Mouse (Mus musculus) stomach, postnatal 0 days (tissue): ENCODE measurements around the gene Olfr420. TPM values are rescaled to one million over a fixed set of nuclear protein-coding genes. Genes with fewer than 3 reads are reported as not detected.

Experiments used
- ATAC-seq: fragments of 200-750 bp; cut with Nextera tagmentation; 2 replicates; pipeline ENCODE4 v1.8.0; 2017; ENCODE audit not compliant: low FRiP score, low TSS enrichment
- DNase-seq: peaks from one replicate; pipeline ENCODE4 v3.0.0-alpha.2; 2016; ENCODE audit warnings: low spot score
- H3K27ac ChIP-seq: fragments of 300-500 bp; sonication (generic); replicated peaks from 2 replicates; pipeline ENCODE4 v1.5.1; 2014; ENCODE audit warnings: mild to moderate bottlenecking, control low read depth
- H3K27me3 ChIP-seq: fragments of 300-500 bp; sonication (generic); 2 replicates; pipeline ENCODE4 v1.6.1; 2014; ENCODE audit warnings: low read length; ENCODE audit not compliant: control insufficient read depth, insufficient read depth
- H3K36me3 ChIP-seq: fragments of 300-500 bp; sonication (generic); 2 replicates; pipeline ENCODE4 v1.6.1; 2014; ENCODE audit warnings: low read length, mixed read lengths; ENCODE audit not compliant: control insufficient read depth, insufficient read depth
- H3K4me1 ChIP-seq: fragments of 300-500 bp; sonication (generic); replicated peaks from 2 replicates; pipeline ENCODE4 v1.6.1; 2014; ENCODE audit warnings: antibody characterized with exemption; ENCODE audit not compliant: control insufficient read depth, insufficient read depth
- H3K4me2 ChIP-seq: fragments of 300-500 bp; sonication (generic); replicated peaks from 2 replicates; pipeline ENCODE4 v1.6.1; 2014; ENCODE audit warnings: low read depth, mild to moderate bottlenecking, control low read depth, moderate library complexity
- H3K4me3 ChIP-seq: fragments of 300-500 bp; sonication (generic); 2 replicates; pipeline ENCODE4 v1.5.1; 2014; ENCODE audit warnings: low read depth, low read length, control low read depth
- H3K9ac ChIP-seq: fragments of 300-500 bp; sonication (generic); 2 replicates; pipeline ENCODE4 v1.6.1; 2014; ENCODE audit warnings: mild to moderate bottlenecking, low read length, control low read depth, mixed read lengths
- H3K9me3 ChIP-seq: fragments of 300-500 bp; sonication (generic); 2 replicates; pipeline ENCODE4 v1.6.1; 2016; ENCODE audit warnings: low read length; ENCODE audit not compliant: control insufficient read depth
- CTCF ChIP-seq: IDR thresholded peaks from 2 replicates; pipeline ENCODE4 v1.5.1; 2016; ENCODE audit warnings: antibody characterized with exemption, low read depth, mild to moderate bottlenecking, moderate library complexity
- EP300 ChIP-seq: optimal IDR thresholded peaks from 2 replicates; pipeline ENCODE3; 2016; ENCODE audit warnings: antibody characterized with exemption
- WGBS: fragments of 180-500 bp; shearing (Covaris S2); extraction: QIAGEN DNeasy Blood & Tissue Kit; methylation state at CpG from one replicate; pipeline ENCODE4 v1.1.7; 2014; 5-methylcytosine and 5-hydroxymethylcytosine counted together
- polyA plus RNA-seq: library from polyadenylated mRNA; unstranded; fragments of >200 nt; fragmentation: Nextera tagmentation; extraction: Ambion mirVana; gene quantifications from 2 replicates; pipeline ENCODE4 v1.2.1, GENCODE M21; 2015

The Olfr420 gene
- polyA plus RNA-seq, 1 experiment from 2014 or later = not detected

DNA sequence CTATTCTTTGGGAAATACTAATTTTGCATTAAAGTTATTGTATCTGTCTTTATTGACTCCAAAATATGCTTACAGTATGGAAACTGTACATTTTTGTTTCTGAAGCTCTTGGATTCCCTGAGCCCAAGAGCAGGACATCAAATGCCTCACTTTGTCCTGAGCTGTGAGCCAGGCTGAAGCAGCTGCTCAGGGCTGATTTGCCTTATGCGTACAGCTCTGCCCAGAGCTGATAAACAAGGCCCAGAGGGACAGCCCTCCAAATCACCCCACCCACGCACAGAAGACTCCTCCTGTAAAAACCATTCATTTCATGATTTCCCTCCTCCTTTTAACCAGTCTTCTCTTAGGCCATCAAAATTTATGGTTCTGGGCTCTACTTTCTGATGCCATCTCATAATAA lies 16.1 kb downstream of the Olfr420 start:
- no peak overlapping the region for H3K27ac ChIP-seq
- H3K9me3 ChIP-seq = no peaks in the 10 kb centered on the region
- no peak for TF ChIP-seq EP300
- TF ChIP-seq CTCF = no peak
- no peaks in the 10 kb centered on the region for H3K27me3 ChIP-seq
- no peak overlapping the region for H3K4me3 ChIP-seq
- no peak overlapping the region for H3K9ac ChIP-seq
- no peak for ATAC-seq
- H3K36me3 ChIP-seq = no peaks in the 10 kb centered on the region
- no peak for DNase-seq
- H3K4me2 ChIP-seq = no peak overlapping the region
- no peaks in the 10 kb centered on the region for H3K4me1 ChIP-seq
- 29% methylated on average over 2 of the region's 2 CpGs for WGBS

GRCm38 (mm10) chr1:174172605-174173004 lies 17.2 kb downstream of the Olfr420 start, which contains the start of gene Spta1:
Spta1 (plus strand) TSS chr1:174172776.
- DNase-seq (no peak), ATAC-seq (no peak)
- 37% methylated on average over 3 of the region's 3 CpGs for WGBS
- no peaks in the 10 kb centered on the region for H3K36me3 ChIP-seq
- TF ChIP-seq CTCF (no peak), EP300 (no peak)
- no peak within 1 kb of the TSS for H3K9ac ChIP-seq
- no peak within 1 kb of the TSS for H3K4me3 ChIP-seq
- H3K4me2 ChIP-seq = no peak within 1 kb of the TSS
- H3K9me3 ChIP-seq = no peaks in the 10 kb centered on the region
- no peaks in the 10 kb centered on the region for H3K27me3 ChIP-seq
- H3K27ac ChIP-seq = no peak within 1 kb of the TSS
- H3K4me1 ChIP-seq = no peaks in the 10 kb centered on the region

- H3K4me1 ChIP-seq = no peaks in the 10 kb centered on the region
- no peaks in the 10 kb centered on the region for H3K27me3 ChIP-seq
- no peaks in the 10 kb centered on the region for H3K9me3 ChIP-seq
- H3K36me3 ChIP-seq = no peaks in the 10 kb centered on the region
- no peak for ATAC-seq
- TF ChIP-seq CTCF (no peak), EP300 (no peak)
- DNase-seq = no peak
- no peak overlapping the region for H3K9ac ChIP-seq
- 59% methylated on average over 7 of the region's 7 CpGs for WGBS
- H3K4me3 ChIP-seq = no peak overlapping the region
- H3K4me2 ChIP-seq = no peak overlapping the region
- no peak overlapping the region for H3K27ac ChIP-seq
Measured at GRCm38 (mm10) chr1:174204699-174205098, 49.3 kb downstream of the Olfr420 start.

Other genes starting within 250 kb of the Olfr420 start
- 1.4 TPM in 2 replicates for gene Ifi211, start 242.6 kb upstream of the Olfr420 start, polyA plus RNA-seq
- gene Mndal, start 213.1 kb upstream of the Olfr420 start, polyA plus RNA-seq = 3.8 and 4.0 TPM in 2 replicates
- 1.6 and 2.0 TPM in 2 replicates for gene Ifi203, start 213.0 kb upstream of the Olfr420 start, polyA plus RNA-seq
- gene Ifi202b, start 172.9 kb upstream of the Olfr420 start, polyA plus RNA-seq = 0.19 and 0.51 TPM in 2 replicates
- gene Ifi205, start 123.8 kb upstream of the Olfr420 start, polyA plus RNA-seq = 0.33 and 0.50 TPM in 2 replicates
- gene Olfr433, start 114.9 kb upstream of the Olfr420 start, polyA plus RNA-seq = not detected in 2 replicates
- not detected in 2 replicates for gene Olfr432, start 106.4 kb upstream of the Olfr420 start, polyA plus RNA-seq
- gene Olfr430, start 89.0 kb upstream of the Olfr420 start, polyA plus RNA-seq = not detected in 2 replicates
- gene Olfr429, start 71.3 kb upstream of the Olfr420 start, polyA plus RNA-seq = not detected in 2 replicates
- gene Olfr427, start 58.7 kb upstream of the Olfr420 start, polyA plus RNA-seq = not detected in 2 replicates
- not detected in 2 replicates for gene Olfr231, start 34.5 kb upstream of the Olfr420 start, polyA plus RNA-seq
- 0.11 TPM in 1 of 2 replicates, not detected in the other for gene Olfr424, start 24.1 kb upstream of the Olfr420 start, polyA plus RNA-seq
- 0.02 TPM in 2 replicates for gene Spta1, start 17.1 kb downstream of the Olfr420 start, polyA plus RNA-seq
- not detected in 2 replicates for gene Olfr419, start 96.4 kb downstream of the Olfr420 start, polyA plus RNA-seq
- gene Mptx1, start 174.9 kb downstream of the Olfr420 start, polyA plus RNA-seq = not detected in 2 replicates
- gene Olfr417, start 209.5 kb downstream of the Olfr420 start, polyA plus RNA-seq = not detected in 2 replicates
- not detected in 2 replicates for gene Olfr248, start 235.4 kb downstream of the Olfr420 start, polyA plus RNA-seq